Mouse (Mus musculus) limb, embryonic 10.5 days (tissue): ENCODE data around the gene Fcrla. TPM values are rescaled to one million over a fixed set of nuclear protein-coding genes. Genes with fewer than 3 reads are reported as not detected.

ENCODE experiments used
- DNase-seq: peaks from one replicate; pipeline ENCODE4 v3.0.0-alpha.2; 2017; ENCODE audit warnings: low spot score
- H3K27ac ChIP-seq: fragments of 300-500 bp; sonication (generic); 2 replicates; pipeline ENCODE4 v1.5.1; 2016; ENCODE audit warnings: mild to moderate bottlenecking
- H3K27me3 ChIP-seq: fragments of 300-500 bp; sonication (generic); 2 replicates; pipeline ENCODE4 v1.6.1; 2016; ENCODE audit warnings: low read depth, mild to moderate bottlenecking; ENCODE audit not compliant: poor library complexity, severe bottlenecking
- H3K36me3 ChIP-seq: fragments of 300-500 bp; sonication (generic); 2 replicates; pipeline ENCODE4 v1.6.1; 2016; ENCODE audit warnings: mild to moderate bottlenecking, moderate library complexity
- H3K4me1 ChIP-seq: fragments of 300-500 bp; sonication (generic); 2 replicates; pipeline ENCODE4 v1.6.1; 2016
- H3K4me3 ChIP-seq: fragments of 300-500 bp; sonication (generic); 2 replicates; pipeline ENCODE4 v1.5.1; 2016; ENCODE audit warnings: mild to moderate bottlenecking, moderate library complexity
- H3K9me3 ChIP-seq: fragments of 300-500 bp; sonication (generic); replicated peaks from 2 replicates; pipeline ENCODE4 v1.6.1; 2016; ENCODE audit warnings: mild to moderate bottlenecking
- WGBS: fragments of 180-500 bp; shearing (Covaris S2); methylation state at CpG from one replicate; pipeline ENCODE4 v1.1.7; 2016; 5-methylcytosine and 5-hydroxymethylcytosine counted together
- polyA plus RNA-seq: library from polyadenylated mRNA; unstranded; fragments of >200 nt; fragmentation: Nextera tagmentation; extraction: Ambion mirVana; gene quantifications from 2 replicates; pipeline ENCODE4 v1.2.1, GENCODE M21; 2016

Gene Fcrla
- polyA plus RNA-seq, 1 experiment from 2014 or later = not detected

GRCm38 (mm10) chr1:170896651-170897281 is 30.6 kb downstream of the Fcrla start:
- H3K27ac ChIP-seq = no peak overlapping the region

DNA sequence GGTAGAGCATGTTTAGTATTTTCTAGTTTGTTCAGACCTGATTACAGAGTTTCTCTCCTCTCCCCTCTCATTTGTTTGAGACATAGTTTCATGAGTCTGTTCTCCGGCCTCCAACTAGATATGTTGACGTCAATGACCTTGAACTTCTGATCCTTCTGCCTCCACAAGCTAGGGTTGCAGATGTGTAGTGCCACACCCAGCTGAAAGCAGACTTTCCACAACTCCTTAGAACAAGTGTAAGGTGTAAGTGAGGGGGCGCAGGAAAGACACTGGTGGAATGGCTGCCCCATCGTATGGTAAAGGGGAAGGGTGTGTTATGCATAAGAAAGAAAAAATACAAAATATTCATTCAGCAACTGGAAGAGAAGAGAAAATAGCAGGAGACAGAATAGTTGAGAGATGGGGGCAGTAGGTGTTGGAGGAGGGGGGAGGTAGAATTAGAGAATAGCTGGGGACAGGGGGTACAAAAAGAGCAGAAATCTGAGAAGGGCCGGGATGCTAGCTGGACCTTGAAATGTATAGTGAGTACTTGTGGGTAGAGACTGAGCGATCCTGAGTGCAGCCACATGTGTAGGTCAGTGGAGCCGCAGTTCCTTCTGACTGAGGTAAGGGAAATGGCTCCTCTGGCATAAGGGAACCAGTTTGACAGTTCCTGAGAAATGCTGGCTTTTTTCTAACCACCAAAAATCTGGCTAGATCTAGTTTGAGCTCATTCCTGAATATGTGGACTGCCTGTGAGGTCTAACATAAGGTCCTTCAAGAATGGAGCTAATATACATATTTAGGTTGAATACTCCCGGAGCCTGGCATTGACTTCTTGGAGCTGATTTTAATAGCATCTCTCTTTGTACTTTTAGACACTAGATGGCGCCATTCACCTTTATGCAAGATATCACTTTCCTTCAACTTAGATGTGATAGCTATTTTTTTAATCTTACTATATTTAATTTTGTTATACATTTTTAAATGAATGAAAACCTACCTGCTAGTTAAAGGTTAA is 32.5 kb downstream of the Fcrla start:
- 69% methylated on average over 9 of the region's 9 CpGs for WGBS
- DNase-seq = no peak
- H3K27ac ChIP-seq = no peak overlapping the region

More at GRCm38 (mm10) chr1:170896651-170897281, 30.6 kb downstream of the Fcrla start:
- no peak for DNase-seq
- WGBS = 87% methylated on average over 5 of the region's 5 CpGs
- Histone ChIP-seq H3K9me3 (no peaks in the 10 kb centered on the region), H3K36me3 (no peaks in the 10 kb centered on the region), H3K4me3 (no peak overlapping the region), H3K4me1 (no peaks in the 10 kb centered on the region), H3K27me3 (peaks cover under 1% of the 10 kb centered on the region; the same call in 1 of the 2 replicates)

DNA sequence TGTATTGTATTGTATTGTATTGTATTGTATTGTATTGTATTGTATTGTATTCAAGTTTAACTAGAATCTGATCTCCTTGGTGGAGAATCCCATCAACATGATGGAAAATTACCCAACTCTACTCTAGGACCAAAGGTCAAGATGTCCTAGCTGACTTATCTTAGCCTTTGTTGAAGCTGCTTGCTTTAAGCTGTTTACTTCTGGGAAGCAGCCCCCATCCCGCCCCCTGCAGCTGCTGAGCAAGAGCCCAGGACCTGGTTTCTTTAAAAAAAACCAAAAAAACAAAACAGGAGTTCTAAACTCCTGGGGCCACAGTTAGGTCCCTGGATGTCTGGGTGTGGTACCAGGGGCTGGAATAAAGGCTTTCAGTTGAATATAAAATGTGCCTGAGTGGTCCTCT is 35.1 kb downstream of the Fcrla start:
- no peak for DNase-seq
- Histone ChIP-seq H3K27ac (no peak overlapping the region), H3K27me3 (no peaks in the 10 kb centered on the region), H3K4me3 (no peak overlapping the region), H3K4me1 (peaks cover 4% of the 10 kb centered on the region), H3K9me3 (no peaks in the 10 kb centered on the region), H3K36me3 (no peaks in the 10 kb centered on the region)
- WGBS = 68% methylated on average over 1 of the region's 1 CpGs

More for the DNA sequence above, 32.5 kb downstream of the Fcrla start:
- Histone ChIP-seq H3K27me3 (no peaks in the 10 kb centered on the region), H3K36me3 (no peaks in the 10 kb centered on the region), H3K4me3 (no peak overlapping the region), H3K4me1 (no peaks in the 10 kb centered on the region), H3K9me3 (no peaks in the 10 kb centered on the region)

DNA sequence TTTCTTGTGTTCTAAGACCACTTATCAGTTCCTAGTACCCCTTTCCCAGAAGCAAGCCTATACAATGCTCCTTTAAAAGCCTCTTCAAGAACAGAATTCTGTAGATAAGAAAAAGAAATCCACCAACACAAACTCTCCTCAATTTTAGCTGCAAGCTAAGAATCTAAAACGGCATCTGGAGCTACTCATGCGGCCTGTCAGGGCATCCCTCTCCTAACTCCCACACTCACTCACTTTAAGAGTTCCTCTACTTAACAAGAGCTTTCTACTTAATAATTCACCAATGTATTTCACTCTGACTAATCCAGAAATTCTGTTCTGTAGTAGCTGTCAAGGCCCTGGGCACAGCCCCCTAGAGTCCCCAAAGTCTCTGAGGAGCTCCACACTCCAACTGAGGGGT is 35.7 kb downstream of the Fcrla start:
- Histone ChIP-seq H3K36me3 (no peaks in the 10 kb centered on the region), H3K27me3 (no peaks in the 10 kb centered on the region), H3K4me3 (no peak overlapping the region), H3K27ac (no peak overlapping the region), H3K4me1 (peaks cover 9% of the 10 kb centered on the region), H3K9me3 (no peaks in the 10 kb centered on the region)
- 72% methylated on average over 2 of the region's 2 CpGs for WGBS
- no peak for DNase-seq

- H3K27ac ChIP-seq = no peak overlapping the region
These were observed 38.1 kb downstream of the Fcrla start for GRCm38 (mm10) chr1:170889310-170889709.

DNA sequence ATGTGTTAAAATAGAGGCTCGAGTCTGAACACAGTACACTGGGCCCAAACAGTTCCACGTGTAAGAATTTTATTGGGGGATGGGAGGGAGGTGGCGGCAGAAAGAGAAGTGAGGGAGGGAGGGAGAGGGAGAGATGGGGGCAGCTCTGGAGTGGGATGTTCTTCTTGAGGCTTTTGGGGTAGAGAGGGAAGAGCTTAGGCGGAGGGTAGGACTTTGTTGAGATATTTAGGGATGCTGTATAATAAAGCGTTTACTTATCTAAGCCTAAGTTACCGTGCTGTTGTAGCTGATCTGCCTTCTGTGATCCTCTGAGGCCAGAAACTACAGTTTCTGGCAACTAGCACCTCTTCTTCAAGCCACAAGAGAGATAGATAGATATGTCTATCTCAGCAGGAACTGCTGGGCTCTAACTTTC is 41.3 kb downstream of the Fcrla start:
- peaks cover 11% of the 10 kb centered on the region for H3K36me3 ChIP-seq
- 32% methylated on average over 6 of the region's 6 CpGs for WGBS
- H3K9me3 ChIP-seq = no peaks in the 10 kb centered on the region
- peaks cover 30% of the 10 kb centered on the region for H3K4me1 ChIP-seq
- no peak for DNase-seq
- H3K4me3 ChIP-seq = peak overlapping the region; percentile 98; the same call in 1 of the 2 replicates
- H3K27me3 ChIP-seq = no peaks in the 10 kb centered on the region
- no peak overlapping the region for H3K27ac ChIP-seq

More at GRCm38 (mm10) chr1:170889310-170889709, 38.1 kb downstream of the Fcrla start:
- DNase-seq = no peak
- H3K4me3 ChIP-seq = no peak overlapping the region
- H3K36me3 ChIP-seq = no peaks in the 10 kb centered on the region
- H3K27me3 ChIP-seq = no peaks in the 10 kb centered on the region
- WGBS = 73% methylated on average over 4 of the region's 4 CpGs
- H3K9me3 ChIP-seq = no peaks in the 10 kb centered on the region
- H3K4me1 ChIP-seq = peaks cover 25% of the 10 kb centered on the region

GRCm38 (mm10) chr1:170884978-170885561 is 42.3 kb downstream of the Fcrla start, which contains the start of the genes Gm26620 and Dusp12:
Gene Gm26620 (plus strand): TSS chr1:170885065.
Gene Dusp12 (minus strand): TSS chr1:170885540.
- peak; percentile 87 for DNase-seq
- H3K9me3 ChIP-seq = no peaks in the 10 kb centered on the region
- peaks cover 21% of the 10 kb centered on the region for H3K36me3 ChIP-seq
- WGBS = under 1% methylated on average over 46 of the region's 46 CpGs
- peaks cover 30% of the 10 kb centered on the region for H3K4me1 ChIP-seq
- peak within 1 kb of the TSS; percentile 98 for H3K4me3 ChIP-seq
- H3K27ac ChIP-seq = peak within 1 kb of the TSS; percentile 92
- no peaks in the 10 kb centered on the region for H3K27me3 ChIP-seq

DNA sequence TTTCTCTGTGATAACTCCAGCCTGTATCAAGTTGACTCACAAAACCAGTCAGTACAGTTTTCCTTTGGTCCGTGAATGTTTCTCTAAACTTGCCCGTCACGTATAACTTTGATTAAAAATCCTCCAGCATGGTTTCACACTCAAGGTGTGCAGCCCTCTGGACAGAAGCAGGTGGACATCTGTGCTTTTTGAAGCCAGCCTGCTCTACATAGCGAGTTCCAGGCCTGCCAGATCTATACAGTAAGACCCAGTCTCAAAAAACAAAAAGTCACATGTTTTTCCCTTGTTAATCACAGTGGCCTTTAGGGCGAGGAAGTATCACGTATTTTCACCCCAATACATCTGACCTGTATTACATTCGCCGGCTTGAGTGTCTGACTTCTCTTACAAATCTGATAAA is 43.0 kb downstream of the Fcrla start:
- peaks cover 30% of the 10 kb centered on the region for H3K4me1 ChIP-seq
- no peaks in the 10 kb centered on the region for H3K27me3 ChIP-seq

GRCm38 (mm10) chr1:170882915-170883485 is 44.4 kb downstream of the Fcrla start:
- Histone ChIP-seq H3K27ac (no peak overlapping the region), H3K9me3 (no peaks in the 10 kb centered on the region), H3K4me1 (peaks cover 30% of the 10 kb centered on the region), H3K27me3 (no peaks in the 10 kb centered on the region), H3K4me3 (no peak overlapping the region), H3K36me3 (peaks cover 40% of the 10 kb centered on the region)
- DNase-seq = no peak
- WGBS = 84% methylated on average over 5 of the region's 5 CpGs

More for the DNA sequence above, 43.0 kb downstream of the Fcrla start:
- peak overlapping the region; percentile 98 for H3K4me3 ChIP-seq
- H3K27ac ChIP-seq = peak overlapping the region; percentile 92; the same call in 1 of the 2 replicates
- WGBS = 33% methylated on average over 8 of the region's 8 CpGs
- peaks cover 28% of the 10 kb centered on the region for H3K36me3 ChIP-seq
- no peak for DNase-seq
- H3K9me3 ChIP-seq = no peaks in the 10 kb centered on the region

DNA sequence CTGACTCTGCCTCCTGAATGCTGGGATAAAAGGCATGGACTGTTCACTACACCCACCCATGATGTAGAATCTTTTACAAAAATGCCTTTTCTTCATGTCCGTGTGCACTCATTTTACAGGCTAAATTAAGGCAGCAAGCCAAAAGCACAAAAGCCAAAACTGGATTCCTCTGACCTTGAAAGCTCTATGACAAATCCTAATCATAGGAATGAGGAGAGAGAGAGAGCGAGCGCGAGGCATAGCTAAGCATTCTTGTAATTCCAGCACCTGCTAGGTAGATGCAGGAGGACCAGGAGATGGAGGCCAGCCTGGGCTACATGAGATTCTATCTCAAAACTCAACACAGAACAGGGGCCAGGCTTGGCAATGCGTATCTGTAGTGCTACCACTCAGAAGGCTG is 50.5 kb downstream of the Fcrla start:
- Histone ChIP-seq H3K27me3 (no peaks in the 10 kb centered on the region), H3K36me3 (peaks cover 92% of the 10 kb centered on the region), H3K4me3 (no peak overlapping the region), H3K4me1 (no peaks in the 10 kb centered on the region), H3K27ac (no peak overlapping the region), H3K9me3 (no peaks in the 10 kb centered on the region)
- DNase-seq = no peak
- 98% methylated on average over 5 of the region's 5 CpGs for WGBS

- Histone ChIP-seq H3K4me1 (no peaks in the 10 kb centered on the region), H3K27me3 (no peaks in the 10 kb centered on the region), H3K36me3 (peaks cover 88% of the 10 kb centered on the region), H3K9me3 (no peaks in the 10 kb centered on the region), H3K27ac (no peak overlapping the region), H3K4me3 (no peak overlapping the region)
- DNase-seq = no peak
- WGBS = 79% methylated on average over 3 of the region's 3 CpGs
These were observed 51.7 kb downstream of the Fcrla start for GRCm38 (mm10) chr1:170875676-170876075.

GRCm38 (mm10) chr1:170871961-170872360 is 55.4 kb downstream of the Fcrla start:
- Histone ChIP-seq H3K9me3 (no peaks in the 10 kb centered on the region), H3K4me3 (no peak overlapping the region), H3K27ac (no peak overlapping the region), H3K36me3 (peaks cover 55% of the 10 kb centered on the region), H3K4me1 (peaks cover 3% of the 10 kb centered on the region), H3K27me3 (no peaks in the 10 kb centered on the region)
- DNase-seq = no peak
- WGBS = 95% methylated on average over 2 of the region's 2 CpGs
